Mouse (Mus musculus) lung, embryonic 15.5 days (tissue): ENCODE data around the gene Homez. TPM values are rescaled to one million over a fixed set of nuclear protein-coding genes. Genes with fewer than 3 reads are reported as not detected.

Source experiments
- ATAC-seq: fragments of 200-750 bp; cut with Nextera tagmentation; 2 replicates; pipeline ENCODE4 v1.8.0; 2017; ENCODE audit warnings: moderate number of reproducible peaks, borderline replicate concordance; ENCODE audit not compliant: low FRiP score, low TSS enrichment; ENCODE audit errors: extremely low read depth
- H3K27ac ChIP-seq: fragments of 300-500 bp; sonication (generic); 2 replicates; pipeline ENCODE4 v1.5.1; 2015; ENCODE audit warnings: moderate library complexity, mild to moderate bottlenecking, inconsistent platforms
- H3K27me3 ChIP-seq: fragments of 300-500 bp; sonication (generic); 2 replicates; pipeline ENCODE4 v1.6.1; 2015; ENCODE audit warnings: inconsistent platforms
- H3K36me3 ChIP-seq: fragments of 300-500 bp; sonication (generic); 2 replicates; pipeline ENCODE4 v1.6.1; 2015; ENCODE audit warnings: inconsistent platforms
- H3K4me1 ChIP-seq: fragments of 300-500 bp; sonication (generic); 2 replicates; pipeline ENCODE4 v1.6.1; 2015; ENCODE audit warnings: inconsistent platforms
- H3K4me2 ChIP-seq: fragments of 300-500 bp; sonication (generic); 2 replicates; pipeline ENCODE4 v1.6.1; 2015; ENCODE audit warnings: inconsistent platforms, mild to moderate bottlenecking, moderate library complexity
- H3K4me3 ChIP-seq: fragments of 300-500 bp; sonication (generic); 2 replicates; pipeline ENCODE4 v1.5.1; 2015; ENCODE audit warnings: mild to moderate bottlenecking, inconsistent platforms
- H3K9ac ChIP-seq: fragments of 300-500 bp; sonication (generic); 2 replicates; pipeline ENCODE4 v1.6.1; 2015; ENCODE audit warnings: inconsistent platforms
- H3K9me3 ChIP-seq: fragments of 300-500 bp; sonication (generic); 2 replicates; pipeline ENCODE4 v1.6.1; 2016; ENCODE audit warnings: inconsistent platforms
- WGBS: fragments of 180-500 bp; shearing (Covaris S2); methylation state at CpG from one replicate; pipeline ENCODE4 v1.1.7; 2015; 5-methylcytosine and 5-hydroxymethylcytosine counted together
- polyA plus RNA-seq: library from polyadenylated mRNA; unstranded; fragments of >200 nt; fragmentation: Nextera tagmentation; extraction: Ambion mirVana; gene quantifications from 2 replicates; pipeline ENCODE4 v1.2.1, GENCODE M21; 2015

Gene Homez
- polyA plus RNA-seq, 1 experiment from 2014 or later, result 11.4 TPM

- Histone ChIP-seq H3K4me1 (peaks cover 12% of the 10 kb centered on the region), H3K9ac (0 out of 2 replicates have a peak within 1 kb of the TSS, but pooled peaks have one; percentile 24), H3K4me2 (peak within 1 kb of the TSS; percentile 48), H3K27ac (peak within 1 kb of the TSS; percentile 74), H3K27me3 (no peaks in the 10 kb centered on the region), H3K9me3 (no peaks in the 10 kb centered on the region), H3K36me3 (peaks cover 18% of the 10 kb centered on the region), H3K4me3 (peak within 1 kb of the TSS; percentile 97)
- WGBS, result 90% methylated on average over 3 of the region's 3 CpGs
- no peak for ATAC-seq
These were observed 21.4 kb upstream of the Homez start, which contains the start of gene Pabpn1 for GRCm38 (mm10) chr14:54892200-54892599. TSS of gene Pabpn1 (plus strand) at chr14:54892500.

- WGBS, result 79% methylated on average over 11 of the region's 11 CpGs
- Histone ChIP-seq H3K9me3 (no peaks in the 10 kb centered on the region), H3K36me3 (peaks cover 11% of the 10 kb centered on the region), H3K4me3 (no peak overlapping the region), H3K4me2 (peak overlapping the region; percentile 64), H3K4me1 (peaks cover 18% of the 10 kb centered on the region), H3K27me3 (no peaks in the 10 kb centered on the region), H3K27ac (no peak overlapping the region), H3K9ac (no peak overlapping the region)
- no peak for ATAC-seq
These were observed 14.5 kb upstream of the Homez start for GRCm38 (mm10) chr14:54885309-54885708.

- Histone ChIP-seq H3K4me3 (peak overlapping the region; percentile 71), H3K4me2 (peak overlapping the region; percentile 64), H3K36me3 (peaks cover 11% of the 10 kb centered on the region), H3K4me1 (peaks cover 18% of the 10 kb centered on the region), H3K9me3 (no peaks in the 10 kb centered on the region), H3K27ac (peak overlapping the region; percentile 98), H3K9ac (peak overlapping the region; percentile 84), H3K27me3 (no peaks in the 10 kb centered on the region)
- ATAC-seq, result no peak; the same call in 1 of the 2 replicates
- WGBS, result 13% methylated on average over 21 of the region's 21 CpGs
These were observed 13.4 kb upstream of the Homez start for GRCm38 (mm10) chr14:54884022-54884712.

- Histone ChIP-seq H3K9me3 (no peaks in the 10 kb centered on the region), H3K4me3 (peak within 1 kb of the TSS; percentile 71), H3K36me3 (peaks cover 11% of the 10 kb centered on the region), H3K27me3 (peaks cover 6% of the 10 kb centered on the region; the same call in 1 of the 2 replicates), H3K4me2 (peak within 1 kb of the TSS; percentile 64), H3K9ac (peak within 1 kb of the TSS; percentile 84), H3K4me1 (peaks cover 18% of the 10 kb centered on the region), H3K27ac (peak within 1 kb of the TSS; percentile 98)
- peak; percentile 90 for ATAC-seq
- WGBS, result under 1% methylated on average over 27 of the region's 27 CpGs
These were observed 12.6 kb upstream of the Homez start, which contains the start of the genes Bcl2l2 and Gm20521 for GRCm38 (mm10) chr14:54883154-54884021. TSS of gene Bcl2l2 (plus strand) at chr14:54883377. TSS of gene Gm20521 (plus strand) at chr14:54883441.

- H3K27ac ChIP-seq, result peak within 1 kb of the TSS; percentile 77
- ATAC-seq, result peak; percentile 75
- no peaks in the 10 kb centered on the region for H3K9me3 ChIP-seq
- peak within 1 kb of the TSS; percentile 52 for H3K4me3 ChIP-seq
- H3K36me3 ChIP-seq, result no peaks in the 10 kb centered on the region
- peaks cover 16% of the 10 kb centered on the region for H3K4me1 ChIP-seq
- peak within 1 kb of the TSS; percentile 46 for H3K9ac ChIP-seq
- 0% methylated on average over 51 of the region's 61 CpGs for WGBS
- peaks cover 7% of the 10 kb centered on the region; the same call in 1 of the 2 replicates for H3K27me3 ChIP-seq
- H3K4me2 ChIP-seq, result peak within 1 kb of the TSS; percentile 100
These were observed 6.4 kb upstream of the Homez start, which contains the start of gene Ppp1r3e for GRCm38 (mm10) chr14:54877048-54877715. TSS of gene Ppp1r3e (minus strand) at chr14:54877550.

- Histone ChIP-seq H3K4me1 (peaks cover 16% of the 10 kb centered on the region), H3K36me3 (no peaks in the 10 kb centered on the region), H3K27ac (peak overlapping the region; percentile 77), H3K27me3 (peaks cover 7% of the 10 kb centered on the region; the same call in 1 of the 2 replicates), H3K4me3 (peak overlapping the region; percentile 52), H3K9ac (peak overlapping the region; percentile 46), H3K4me2 (peak overlapping the region; percentile 100), H3K9me3 (no peaks in the 10 kb centered on the region)
- WGBS, result under 1% methylated on average over 71 of the region's 72 CpGs
- peak; percentile 92 for ATAC-seq
These were observed 5.8 kb upstream of the Homez start for GRCm38 (mm10) chr14:54876539-54877047.

GRCm38 (mm10) chr14:54875844-54876538 lies 5.2 kb upstream of the Homez start:
- H3K36me3 ChIP-seq, result no peaks in the 10 kb centered on the region
- no peak for ATAC-seq
- WGBS, result 2% methylated on average over 36 of the region's 36 CpGs
- no peaks in the 10 kb centered on the region for H3K9me3 ChIP-seq
- peak overlapping the region; percentile 77 for H3K27ac ChIP-seq
- H3K4me1 ChIP-seq, result peaks cover 16% of the 10 kb centered on the region
- H3K4me3 ChIP-seq, result peak overlapping the region; percentile 52
- peaks cover 7% of the 10 kb centered on the region; the same call in 1 of the 2 replicates for H3K27me3 ChIP-seq
- peak overlapping the region; percentile 100 for H3K4me2 ChIP-seq
- H3K9ac ChIP-seq, result peak overlapping the region; percentile 46

GRCm38 (mm10) chr14:54874165-54874564 lies 3.4 kb upstream of the Homez start:
- no peak overlapping the region for H3K4me3 ChIP-seq
- H3K4me2 ChIP-seq, result no peak overlapping the region
- H3K9ac ChIP-seq, result no peak overlapping the region
- H3K27ac ChIP-seq, result no peak overlapping the region
- H3K36me3 ChIP-seq, result no peaks in the 10 kb centered on the region
- no peaks in the 10 kb centered on the region for H3K9me3 ChIP-seq
- ATAC-seq, result no peak
- H3K27me3 ChIP-seq, result peaks cover 7% of the 10 kb centered on the region; the same call in 1 of the 2 replicates
- H3K4me1 ChIP-seq, result peaks cover 16% of the 10 kb centered on the region
- 72% methylated on average over 3 of the region's 3 CpGs for WGBS

GRCm38 (mm10) chr14:54868026-54868425 lies 2.7 kb downstream of the Homez start:
- H3K4me1 ChIP-seq, result no peaks in the 10 kb centered on the region
- no peak overlapping the region for H3K4me2 ChIP-seq
- no peak for ATAC-seq
- H3K9me3 ChIP-seq, result no peaks in the 10 kb centered on the region
- no peaks in the 10 kb centered on the region for H3K27me3 ChIP-seq
- H3K27ac ChIP-seq, result no peak overlapping the region
- H3K4me3 ChIP-seq, result no peak overlapping the region
- no peak overlapping the region for H3K9ac ChIP-seq
- H3K36me3 ChIP-seq, result no peaks in the 10 kb centered on the region
- WGBS, result 78% methylated on average over 4 of the region's 4 CpGs

GRCm38 (mm10) chr14:54866936-54867335 lies 3.8 kb downstream of the Homez start:
- no peaks in the 10 kb centered on the region for H3K36me3 ChIP-seq
- H3K9ac ChIP-seq, result no peak overlapping the region
- H3K4me2 ChIP-seq, result no peak overlapping the region
- no peak overlapping the region for H3K27ac ChIP-seq
- no peaks in the 10 kb centered on the region for H3K27me3 ChIP-seq
- no peak overlapping the region for H3K4me3 ChIP-seq
- WGBS, result 52% methylated on average over 5 of the region's 5 CpGs
- no peak for ATAC-seq
- H3K4me1 ChIP-seq, result no peaks in the 10 kb centered on the region
- H3K9me3 ChIP-seq, result no peaks in the 10 kb centered on the region

GRCm38 (mm10) chr14:54866268-54866667 lies 4.5 kb downstream of the Homez start:
- no peak for ATAC-seq
- H3K27me3 ChIP-seq, result no peaks in the 10 kb centered on the region
- WGBS, result 39% methylated on average over 3 of the region's 3 CpGs
- H3K4me2 ChIP-seq, result no peak overlapping the region
- H3K27ac ChIP-seq, result no peak overlapping the region
- H3K9ac ChIP-seq, result no peak overlapping the region
- H3K9me3 ChIP-seq, result no peaks in the 10 kb centered on the region
- H3K36me3 ChIP-seq, result no peaks in the 10 kb centered on the region
- no peaks in the 10 kb centered on the region for H3K4me1 ChIP-seq
- H3K4me3 ChIP-seq, result no peak overlapping the region
